ENCODE assay signal across 13 mouse cellular contexts in genomic region chr8:8640264-8640588, GRCm38 (mm10). TPM values are rescaled to one million over a fixed set of nuclear protein-coding genes. Genes with fewer than 3 reads are reported as not detected.
DNase-seq lines count a peak whose midpoint lies in the region; ATAC-seq and TF ChIP-seq lines count a peak whose summit lies in the region.
"Had no signal": no experiment of that assay in that cellular context is flagged by ENCODE, and none has a peak within 500 bp of the region (broad histone marks: within the 10 kb centered on the region; RNA-seq: fewer than 3 reads in every experiment).

No protein-coding gene starts in this region.

- 0 out of 2 replicates have a peak, but pooled peaks have one; percentile 37 for ATAC-seq in hindbrain, embryonic 12.5 days (ENCODE audit: low FRiP score)
- ATAC-seq in neural tube, embryonic 12.5 days (ENCODE audit: low FRiP score, low read depth): 0 out of 2 replicates have a peak, but pooled peaks have one; percentile 31
- no peak for ATAC-seq in neural tube, embryonic 15.5 days (ENCODE audit: low FRiP score)
- peak; percentile 64; the same call in 1 of the 2 replicates for ATAC-seq in forebrain, postnatal 0 days
- ATAC-seq: liver, postnatal 0 days had no signal

- H3K27ac ChIP-seq in hindbrain, embryonic 12.5 days: peak overlapping the region; percentile 52; the same call in 1 of the 2 replicates
- H3K27ac ChIP-seq in hindbrain, embryonic 10.5 days: no peak overlapping the region
- no peak overlapping the region for H3K27ac ChIP-seq in neural tube, embryonic 12.5 days
- no peak overlapping the region for H3K27ac ChIP-seq in neural tube, embryonic 15.5 days (replicated peaks)
- peak overlapping the region; percentile 22; the same call in 1 of the 2 replicates for H3K27ac ChIP-seq in forebrain, postnatal 0 days (ENCODE audit: low read depth, low read length)
- H3K27ac ChIP-seq: heart, embryonic 15.5 days; limb, embryonic 15.5 days had no signal

- DNase-seq in hindbrain, embryonic 10.5 days (ENCODE audit: low spot score): no peak
- no peak for DNase-seq in forebrain, postnatal 0 days
- DNase-seq in gastrocnemius, postnatal 36 days: no peak
- no peak for DNase-seq in heart, postnatal 14 days
- DNase-seq: cerebellum, adult 11-12 months; kidney, postnatal 25 days; layer of hippocampus, adult 9-11 months; liver, postnatal 0 days had no signal

- no peak overlapping the region for H3K9ac ChIP-seq in hindbrain, embryonic 12.5 days
- no peak overlapping the region for H3K9ac ChIP-seq in neural tube, embryonic 12.5 days
- no peak overlapping the region for H3K9ac ChIP-seq in neural tube, embryonic 15.5 days (replicated peaks)
- H3K9ac ChIP-seq in forebrain, postnatal 0 days: no peak overlapping the region
- H3K9ac ChIP-seq: heart, embryonic 15.5 days; limb, embryonic 15.5 days; liver, postnatal 0 days had no signal

- TF ChIP-seq CTCF in forebrain, postnatal 0 days (IDR thresholded peaks at IDR 0.05; ENCODE audit: low read depth): no peak

- intact Hi-C loops in gastrocnemius, postnatal 36 days (cut with DNase I): no loop called here
- intact Hi-C loops in heart, postnatal 14 days (cut with DNase I): no loop called here

- H3K4me1 ChIP-seq in hindbrain, embryonic 12.5 days: peaks cover 33% of the 10 kb centered on the region
- peaks cover 54% of the 10 kb centered on the region for H3K4me1 ChIP-seq in hindbrain, embryonic 10.5 days (replicated peaks)
- H3K4me1 ChIP-seq in neural tube, embryonic 12.5 days: peaks cover 25% of the 10 kb centered on the region
- H3K4me1 ChIP-seq in neural tube, embryonic 15.5 days: peaks cover 16% of the 10 kb centered on the region
- peaks cover 26% of the 10 kb centered on the region; the same call in 1 of the 2 replicates for H3K4me1 ChIP-seq in forebrain, postnatal 0 days (ENCODE audit: insufficient read depth)

- no peaks in the 10 kb centered on the region for H3K27me3 ChIP-seq in hindbrain, embryonic 12.5 days
- no peaks in the 10 kb centered on the region for H3K27me3 ChIP-seq in hindbrain, embryonic 10.5 days (ENCODE audit: insufficient read depth, poor library complexity, severe bottlenecking)
- no peaks in the 10 kb centered on the region for H3K27me3 ChIP-seq in neural tube, embryonic 12.5 days (replicated peaks)
- no peaks in the 10 kb centered on the region for H3K27me3 ChIP-seq in neural tube, embryonic 15.5 days (replicated peaks)
- no peaks in the 10 kb centered on the region for H3K27me3 ChIP-seq in forebrain, postnatal 0 days (ENCODE audit: insufficient read depth, low read length)
- H3K27me3 ChIP-seq: heart, embryonic 15.5 days; limb, embryonic 15.5 days had no signal

- 7% methylated on average over 4 of the region's 4 CpGs for WGBS in hindbrain, embryonic 12.5 days
- 8% methylated on average over 4 of the region's 4 CpGs for WGBS in hindbrain, embryonic 10.5 days
- 9% methylated on average over 4 of the region's 4 CpGs for WGBS in neural tube, embryonic 12.5 days
- 8% methylated on average over 4 of the region's 4 CpGs for WGBS in neural tube, embryonic 15.5 days
- WGBS in forebrain, postnatal 0 days: 12% methylated on average over 4 of the region's 4 CpGs

- H3K9me3 ChIP-seq in hindbrain, embryonic 12.5 days (replicated peaks): no peaks in the 10 kb centered on the region
- H3K9me3 ChIP-seq in hindbrain, embryonic 10.5 days: no peaks in the 10 kb centered on the region
- H3K9me3 ChIP-seq in neural tube, embryonic 12.5 days: no peaks in the 10 kb centered on the region
- no peaks in the 10 kb centered on the region for H3K9me3 ChIP-seq in neural tube, embryonic 15.5 days (replicated peaks)
- no peaks in the 10 kb centered on the region for H3K9me3 ChIP-seq in forebrain, postnatal 0 days (ENCODE audit: low read length)
- H3K9me3 ChIP-seq: heart, embryonic 15.5 days; limb, embryonic 15.5 days had no signal

- no peak overlapping the region for H3K4me3 ChIP-seq in hindbrain, embryonic 12.5 days
- no peak overlapping the region for H3K4me3 ChIP-seq in hindbrain, embryonic 10.5 days
- H3K4me3 ChIP-seq in neural tube, embryonic 12.5 days: no peak overlapping the region
- H3K4me3 ChIP-seq in neural tube, embryonic 15.5 days (replicated peaks): no peak overlapping the region
- no peak overlapping the region for H3K4me3 ChIP-seq in forebrain, postnatal 0 days (ENCODE audit: low read depth, low read length)
- H3K4me3 ChIP-seq: heart, embryonic 15.5 days; limb, embryonic 15.5 days had no signal

- H3K36me3 ChIP-seq in hindbrain, embryonic 12.5 days: peaks cover 8% of the 10 kb centered on the region; the same call in 1 of the 2 replicates
- H3K36me3 ChIP-seq in hindbrain, embryonic 10.5 days: peaks cover 61% of the 10 kb centered on the region
- peaks cover 13% of the 10 kb centered on the region; the same call in 1 of the 2 replicates for H3K36me3 ChIP-seq in neural tube, embryonic 12.5 days
- H3K36me3 ChIP-seq in neural tube, embryonic 15.5 days: no peaks in the 10 kb centered on the region
- H3K36me3 ChIP-seq in forebrain, postnatal 0 days (ENCODE audit: insufficient read depth): no peaks in the 10 kb centered on the region
- H3K36me3 ChIP-seq: heart, embryonic 15.5 days had no signal

- no peak overlapping the region for H3K4me2 ChIP-seq in hindbrain, embryonic 12.5 days (replicated peaks)
- H3K4me2 ChIP-seq in neural tube, embryonic 12.5 days (replicated peaks): no peak overlapping the region
- H3K4me2 ChIP-seq in neural tube, embryonic 15.5 days: no peak overlapping the region
- H3K4me2 ChIP-seq in forebrain, postnatal 0 days (ENCODE audit: low read depth): peak overlapping the region; percentile 8; the same call in 1 of the 2 replicates
- H3K4me2 ChIP-seq: heart, embryonic 15.5 days; limb, embryonic 15.5 days had no signal

RNA-seq across cellular contexts. Expression of gene Efnb2, which starts 20.8 kb away (rescaled TPM):
- 61.5 and 64.7 TPM in 2 replicates for polyA plus RNA-seq in hindbrain, embryonic 12.5 days (2016; fragmentation: Nextera tagmentation; extraction: Ambion mirVana)
- 33.8 and 34.7 TPM in 2 replicates for polyA plus RNA-seq in hindbrain, embryonic 10.5 days (2016; fragmentation: Nextera tagmentation; extraction: Ambion mirVana)
- 45.5 and 50.8 TPM in 2 replicates for polyA plus RNA-seq in neural tube, embryonic 12.5 days (2016; fragmentation: Nextera tagmentation; extraction: Ambion mirVana)
- polyA plus RNA-seq in neural tube, embryonic 15.5 days (2015; fragmentation: Nextera tagmentation; extraction: Ambion mirVana): 14.7 TPM in 2 replicates
- total RNA-seq in forebrain, postnatal 0 days (2014; rRNA removed): 50.9 and 53.5 TPM in 2 replicates
- 29.5 and 29.6 TPM in 2 replicates for polyA plus RNA-seq in forebrain, postnatal 0 days (2015; fragmentation: Nextera tagmentation; extraction: Ambion mirVana)
- 1 to 10 TPM; 5.7 to 7.0 TPM for total RNA-seq in gastrocnemius, postnatal 36 days (2021)
- 10 to 100 TPM; 33.5 to 39.9 TPM for total RNA-seq in heart, postnatal 14 days (2021)

RNA-seq across cellular contexts. Expression of gene Arglu1, which starts 50.1 kb away (rescaled TPM):
- polyA plus RNA-seq in hindbrain, embryonic 12.5 days (2016; fragmentation: Nextera tagmentation; extraction: Ambion mirVana): 222 and 224 TPM in 2 replicates
- 145 and 165 TPM in 2 replicates for polyA plus RNA-seq in hindbrain, embryonic 10.5 days (2016; fragmentation: Nextera tagmentation; extraction: Ambion mirVana)
- 197 and 204 TPM in 2 replicates for polyA plus RNA-seq in neural tube, embryonic 12.5 days (2016; fragmentation: Nextera tagmentation; extraction: Ambion mirVana)
- 148 and 164 TPM in 2 replicates for polyA plus RNA-seq in neural tube, embryonic 15.5 days (2015; fragmentation: Nextera tagmentation; extraction: Ambion mirVana)
- 115 and 154 TPM in 2 replicates for total RNA-seq in forebrain, postnatal 0 days (2014; rRNA removed)
- 101 and 143 TPM in 2 replicates for polyA plus RNA-seq in forebrain, postnatal 0 days (2015; fragmentation: Nextera tagmentation; extraction: Ambion mirVana)
- 10 to 100 TPM; 31.0 to 34.5 TPM for total RNA-seq in gastrocnemius, postnatal 36 days (2021)
- total RNA-seq in heart, postnatal 14 days (2021): 10 to 100 TPM; 35.6 to 39.7 TPM

Comparison
In these comparisons a context has a peak if more than half of its experiments do, and no peak if none do; other contexts are left out.
1. H3K27ac ChIP-seq: peak in hindbrain, embryonic 12.5 days (single experiment) and forebrain, postnatal 0 days (single experiment); none in hindbrain, embryonic 10.5 days (single experiment), neural tube, embryonic 12.5 days (single experiment) and neural tube, embryonic 15.5 days (single experiment).